In the genomic region with DNA sequence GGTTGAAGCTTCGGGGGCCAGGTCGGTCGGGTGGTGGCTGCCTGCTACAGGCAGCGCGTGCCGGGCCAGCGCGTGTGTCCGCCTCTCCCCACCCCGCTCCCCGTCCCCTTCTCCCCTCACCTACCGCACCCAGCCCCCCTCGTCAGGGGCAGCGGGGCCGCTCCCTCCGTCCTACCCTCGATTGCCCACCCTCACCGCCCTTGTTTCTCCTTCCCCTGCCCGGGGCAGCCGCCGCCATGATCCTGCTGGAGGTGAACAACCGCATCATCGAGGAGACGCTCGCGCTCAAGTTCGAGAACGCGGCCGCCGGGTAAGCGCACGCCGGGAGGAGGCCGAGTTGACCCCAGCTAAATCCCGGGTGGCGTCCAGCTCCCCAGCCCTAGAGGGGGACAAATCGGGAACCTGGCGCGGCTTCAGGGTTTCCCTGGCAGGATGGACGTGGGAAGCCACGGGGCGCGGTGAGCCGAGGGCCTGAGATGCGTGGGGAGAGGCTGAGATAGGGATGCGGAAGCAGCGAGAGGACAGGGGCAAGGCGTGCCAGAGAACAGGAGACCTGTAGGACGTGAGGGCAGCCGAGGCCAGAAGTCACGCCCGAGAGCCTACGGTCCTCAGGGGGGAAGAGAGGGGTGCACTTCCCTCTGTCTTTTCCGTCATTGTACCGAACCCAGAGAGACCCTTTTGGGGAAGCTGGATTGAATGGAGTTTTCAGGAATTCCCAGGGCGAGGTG, we compare ENCODE assay signal across 7 mouse cellular contexts. TPM values are rescaled to one million over a fixed set of nuclear protein-coding genes. Genes with fewer than 3 reads are reported as not detected.
DNase-seq lines count a peak whose midpoint lies in the region; ATAC-seq and TF ChIP-seq lines count a peak whose summit lies in the region.

No protein-coding gene starts in this region.

- TF ChIP-seq EP300 in MEL (IDR thresholded peaks at IDR 0.05; ENCODE audit: low read depth in 1 of 2, low read length in 2 of 2) = peak; percentile 8 to 23; a peak in 1 of 4 replicates

- no peak for TF ChIP-seq CTCF in MEL (IDR thresholded peaks at IDR 0.05 in 2 of 3, conservative IDR thresholded peaks at IDR 0.05 in 1 of 3; ENCODE audit: control insufficient read depth in 1 of 3, insufficient read depth in 1 of 3, low read depth in 2 of 3, low read length in 3 of 3, poor library complexity in 1 of 3, severe bottlenecking in 1 of 3)

- H3K9ac ChIP-seq in MEL (ENCODE audit: control insufficient read depth, low read depth, low read length, poor library complexity, severe bottlenecking) = peak overlapping the region; percentile 98

- H3K4me3 ChIP-seq in MEL (ENCODE audit: control insufficient read depth in 1 of 2, insufficient read depth in 1 of 2, low read depth in 2 of 2, low read length in 2 of 2) = peak overlapping the region; percentile 96 to 98
- H3K4me3 ChIP-seq in megakaryocyte, embryonic 14.5 days (replicated peaks) = peak overlapping the region; percentile 100

- intact Hi-C loops in heart, postnatal 10 days (cut with DNase I) = loop anchor here (1.0 kb wide), 2 partner anchors 12 to 48 kb away; a partner anchor contains a TSS

- no peaks in the 10 kb centered on the region for H3K27me3 ChIP-seq in MEL (ENCODE audit: control insufficient read depth in 1 of 2, insufficient read depth in 2 of 2, low read length in 2 of 2)
- no peaks in the 10 kb centered on the region for H3K27me3 ChIP-seq in megakaryocyte, embryonic 14.5 days (replicated peaks)

- peaks cover 49% of the 10 kb centered on the region for H3K79me2 ChIP-seq in MEL (ENCODE audit: control insufficient read depth, insufficient read depth, low read length, poor library complexity)

- DNase-seq in CD4-positive helper T cell, adult 2 months (ENCODE audit: low read depth, low spot score) = peak; percentile 66
- DNase-seq in MEL (ENCODE audit: low read depth, low spot score) = peak; percentile 79
- DNase-seq in heart, postnatal 10 days = peak; percentile 53 to 68
- DNase-seq in kidney, postnatal 36 days = peak; percentile 56 to 65
- peak; percentile 59 for DNase-seq in spleen, adult 12 weeks (ENCODE audit: low spot score)

- TF ChIP-seq RAD21 in MEL (IDR thresholded peaks at IDR 0.05; ENCODE audit: low read depth, low read length) = no peak

- TF ChIP-seq POLR2A in MEL (IDR thresholded peaks at IDR 0.05; ENCODE audit: control insufficient read depth in 1 of 2, insufficient read depth in 1 of 2, low read depth in 1 of 2, low read length in 2 of 2, poor library complexity in 1 of 2) = peak in 1 of 2 experiments; percentile 78; a peak in 1 of 4 replicates

- ATAC-seq in erythroblast, adult 5-6 weeks (replicated peaks; ENCODE audit: low FRiP score, poor library complexity, severe bottlenecking) = peak; percentile 73

- H3K27ac ChIP-seq in MEL (ENCODE audit: control insufficient read depth, low read depth, low read length) = peak overlapping the region; percentile 87

- peaks cover 0 to 35% of the 10 kb centered on the region in 2 experiments; a peak in 3 of 4 replicates for H3K36me3 ChIP-seq in MEL (ENCODE audit: control insufficient read depth in 1 of 2, insufficient read depth in 2 of 2, low read length in 2 of 2)
- peaks cover 28% of the 10 kb centered on the region for H3K36me3 ChIP-seq in megakaryocyte, embryonic 14.5 days (replicated peaks; ENCODE audit: low read length)

- H3K9me3 ChIP-seq in MEL (replicated peaks; ENCODE audit: insufficient read depth, low read length) = no peaks in the 10 kb centered on the region
- H3K9me3 ChIP-seq in megakaryocyte, embryonic 14.5 days = no peaks in the 10 kb centered on the region

- H3K4me1 ChIP-seq in MEL (ENCODE audit: control insufficient read depth in 1 of 2, insufficient read depth in 2 of 2, low read length in 2 of 2) = peaks cover 9 to 29% of the 10 kb centered on the region in 2 experiments
- H3K4me1 ChIP-seq in megakaryocyte, embryonic 14.5 days = peaks cover 52% of the 10 kb centered on the region

TF ChIP-seq in MEL, 35 proteins besides CTCF, POLR2A, EP300 and RAD21:
- TF ChIP-seq ELF1 (IDR thresholded peaks at IDR 0.05; ENCODE audit: low read depth, low read length) = peak; percentile 64
- TF ChIP-seq ZMIZ1 (IDR thresholded peaks at IDR 0.05; ENCODE audit: low read depth, low read length) = no peak
- TF ChIP-seq SIN3A (IDR thresholded peaks at IDR 0.05; ENCODE audit: low read length) = peak; percentile 75
- peak; percentile 89 for TF ChIP-seq MXI1 (IDR thresholded peaks at IDR 0.05; ENCODE audit: low read depth, low read length)
- no peak for TF ChIP-seq GABPA (IDR thresholded peaks at IDR 0.05; ENCODE audit: low read depth, low read length)
- no peak for TF ChIP-seq ETS1 (IDR thresholded peaks at IDR 0.05; ENCODE audit: low read depth, low read length)
- peak; percentile 92 for TF ChIP-seq CHD1 (IDR thresholded peaks at IDR 0.05; ENCODE audit: low read depth, low read length)
- no peak for TF ChIP-seq MYB (IDR thresholded peaks at IDR 0.05; ENCODE audit: low read depth, low read length)
- TF ChIP-seq MYC (IDR thresholded peaks at IDR 0.05; ENCODE audit: low read depth, low read length) = peak; percentile 59; the same call in 1 of the 2 replicates
- no peak for TF ChIP-seq MAZ (IDR thresholded peaks at IDR 0.05; ENCODE audit: low read depth, low read length)
- TF ChIP-seq USF2 (IDR thresholded peaks at IDR 0.05; ENCODE audit: borderline replicate concordance in 1 of 2, insufficient read depth in 1 of 2, low read depth in 1 of 2, low read length in 2 of 2) = no peak
TF ChIP-seq in MEL: peak in this region for 5.

RNA-seq across cellular contexts. Expression of a gene that starts 0.9 kb away (rescaled TPM):
- total RNA-seq in MEL (2012; rRNA removed) = 141 and 166 TPM in 2 replicates
- polyA plus RNA-seq in MEL (2012; ENCODE audit: insufficient read depth in 1 of 2, insufficient read length in 2 of 2, low read depth in 1 of 2, low replicate concordance in 2 of 2, missing spikeins in 1 of 2) = 100 to 1,000 TPM; 108 to 423 TPM
- 283 and 297 TPM in 2 replicates for total RNA-seq in erythroblast, adult 5-6 weeks (2015; ENCODE audit: low replicate concordance)
- total RNA-seq in erythroblast, adult 5-6 weeks (2017; ENCODE audit: low replicate concordance) = 147 and 152 TPM in 2 replicates
- total RNA-seq in heart, postnatal 10 days (2021) = 100 to 1,000 TPM; 213 to 219 TPM
- 817 and 1,833 TPM in 2 replicates for polyA plus RNA-seq in megakaryocyte, embryonic 14.5 days (2012; ENCODE audit: insufficient read depth, low replicate concordance)

RNA-seq across cellular contexts. Expression of a gene that starts 41.6 kb away (rescaled TPM):
- total RNA-seq in MEL (2012; rRNA removed) = 0.16 TPM in 1 of 2 replicates, not detected in the other
- not detected for polyA plus RNA-seq in MEL (2012; ENCODE audit: insufficient read depth in 1 of 2, insufficient read length in 2 of 2, low read depth in 1 of 2, low replicate concordance in 2 of 2, missing spikeins in 1 of 2)
- not detected in 2 replicates for total RNA-seq in erythroblast, adult 5-6 weeks (2015; ENCODE audit: low replicate concordance)
- total RNA-seq in erythroblast, adult 5-6 weeks (2017; ENCODE audit: low replicate concordance) = not detected in 2 replicates
- total RNA-seq in heart, postnatal 10 days (2021) = not detected
- polyA plus RNA-seq in megakaryocyte, embryonic 14.5 days (2012; ENCODE audit: insufficient read depth, low replicate concordance) = 0.28 TPM in 1 of 2 replicates, not detected in the other

RNA-seq across cellular contexts. Expression of a gene that starts 42.3 kb away (rescaled TPM):
- not detected in 2 replicates for total RNA-seq in MEL (2012; rRNA removed)
- not detected for polyA plus RNA-seq in MEL (2012; ENCODE audit: insufficient read depth in 1 of 2, insufficient read length in 2 of 2, low read depth in 1 of 2, low replicate concordance in 2 of 2, missing spikeins in 1 of 2)
- not detected in 2 replicates for total RNA-seq in erythroblast, adult 5-6 weeks (2015; ENCODE audit: low replicate concordance)
- total RNA-seq in erythroblast, adult 5-6 weeks (2017; ENCODE audit: low replicate concordance) = not detected in 2 replicates
- not detected for total RNA-seq in heart, postnatal 10 days (2021)
- polyA plus RNA-seq in megakaryocyte, embryonic 14.5 days (2012; ENCODE audit: insufficient read depth, low replicate concordance) = not detected in 2 replicates

RNA-seq across cellular contexts. Expression of a gene that starts 47.8 kb away (rescaled TPM):
- total RNA-seq in MEL (2012; rRNA removed) = 107 and 108 TPM in 2 replicates
- 100 to 1,000 TPM in 1 of 2 experiments, not detected in 1; 169 TPM for polyA plus RNA-seq in MEL (2012; ENCODE audit: insufficient read depth in 1 of 2, insufficient read length in 2 of 2, low read depth in 1 of 2, low replicate concordance in 2 of 2, missing spikeins in 1 of 2)
- 4.6 and 10.4 TPM in 2 replicates for total RNA-seq in erythroblast, adult 5-6 weeks (2015; ENCODE audit: low replicate concordance)
- 15.3 and 27.6 TPM in 2 replicates for total RNA-seq in erythroblast, adult 5-6 weeks (2017; ENCODE audit: low replicate concordance)
- total RNA-seq in heart, postnatal 10 days (2021) = 100 to 1,000 TPM; 103 to 109 TPM
- 180 and 228 TPM in 2 replicates for polyA plus RNA-seq in megakaryocyte, embryonic 14.5 days (2012; ENCODE audit: insufficient read depth, low replicate concordance)

RNA-seq across cellular contexts. Expression of a gene that starts 48.0 kb away (rescaled TPM):
- 48.2 and 52.5 TPM in 2 replicates for total RNA-seq in MEL (2012; rRNA removed)
- polyA plus RNA-seq in MEL (2012; ENCODE audit: insufficient read depth in 1 of 2, insufficient read length in 2 of 2, low read depth in 1 of 2, low replicate concordance in 2 of 2, missing spikeins in 1 of 2) = 10 to 100 TPM in 1 of 2 experiments, not detected in 1; 64.2 TPM
- 7.1 and 17.7 TPM in 2 replicates for total RNA-seq in erythroblast, adult 5-6 weeks (2015; ENCODE audit: low replicate concordance)
- total RNA-seq in erythroblast, adult 5-6 weeks (2017; ENCODE audit: low replicate concordance) = 2.4 TPM in 1 of 2 replicates, not detected in the other
- 100 to 1,000 TPM; 205 to 211 TPM for total RNA-seq in heart, postnatal 10 days (2021)
- polyA plus RNA-seq in megakaryocyte, embryonic 14.5 days (2012; ENCODE audit: insufficient read depth, low replicate concordance) = 113 and 116 TPM in 2 replicates

Comparison
In these comparisons a context has a peak if more than half of its experiments do, and no peak if none do; other contexts are left out.
1. Peak in every context shown above with its lines: DNase-seq, ATAC-seq, H3K4me3 ChIP-seq and H3K27ac ChIP-seq.